Mouse (Mus musculus): ENCODE results near the gene Itpkb.

Gene Itpkb

DNA sequence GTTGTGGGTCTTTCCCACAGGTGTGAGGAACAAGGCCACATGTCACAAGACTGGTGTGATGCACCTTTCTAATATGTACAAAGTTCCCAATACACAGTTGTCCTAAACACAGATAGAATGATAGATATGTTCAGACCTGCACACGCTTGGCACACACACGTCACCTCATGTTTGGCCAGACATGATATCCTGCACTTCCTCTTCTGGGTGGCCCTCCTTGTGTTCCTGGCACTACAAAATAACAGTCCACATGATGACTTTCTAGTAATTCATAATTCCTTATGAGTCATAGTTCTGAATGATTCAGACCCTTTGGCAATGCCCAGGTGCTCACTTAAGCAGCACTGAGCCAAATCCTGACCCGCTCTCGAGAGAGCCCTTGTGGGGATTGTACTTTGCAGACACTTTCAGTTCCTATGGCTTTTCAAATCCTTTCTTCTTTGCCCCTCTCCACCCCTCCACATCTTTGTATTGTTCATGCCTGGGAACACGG is 132.7 kb downstream of the Itpkb start:
- DNase-seq (ENCODE audit: low spot score in 2 of 2) = no peak

DNA sequence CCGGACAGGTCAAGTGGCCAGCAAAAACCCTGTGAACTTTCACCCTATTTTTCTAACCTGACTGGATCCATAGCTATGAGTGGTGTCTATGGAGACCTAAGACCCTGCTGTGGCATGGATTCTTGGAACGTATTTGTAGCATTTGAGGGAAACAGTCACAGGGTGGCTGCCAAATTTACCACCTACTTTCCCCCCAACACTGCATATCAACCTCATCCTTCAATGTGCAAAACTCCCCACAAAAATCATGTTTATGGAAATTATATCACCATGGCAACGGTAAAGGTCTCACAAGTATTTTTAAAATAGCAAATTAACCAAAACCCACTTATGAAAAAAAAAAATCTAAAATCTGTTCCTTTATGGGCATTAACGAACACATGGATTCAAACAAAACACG is 134.1 kb downstream of the Itpkb start:
- DNase-seq (ENCODE audit: low spot score in 2 of 2) = no peak

DNA sequence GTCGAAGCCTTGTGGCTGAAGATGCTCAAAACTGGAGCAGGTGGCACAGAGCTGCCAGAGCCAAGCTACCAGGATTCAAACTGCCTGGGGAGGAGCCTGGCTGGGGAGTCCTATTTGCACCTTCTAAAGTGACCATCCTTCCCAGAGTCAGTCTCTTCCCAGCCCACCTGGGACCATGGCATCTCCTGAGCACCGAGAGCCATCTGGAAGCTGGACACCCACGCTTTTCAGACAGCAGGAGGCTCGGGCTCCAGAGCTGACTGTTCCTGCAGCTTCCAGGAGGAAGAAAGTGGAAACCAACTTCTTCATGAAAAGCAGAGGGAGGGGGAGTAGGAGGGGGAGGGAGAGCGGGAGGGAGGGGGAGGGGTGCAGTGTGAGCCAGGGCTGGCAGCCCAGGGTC is 135.3 kb downstream of the Itpkb start:
- DNase-seq (ENCODE audit: low spot score in 2 of 2) = no peak

DNA sequence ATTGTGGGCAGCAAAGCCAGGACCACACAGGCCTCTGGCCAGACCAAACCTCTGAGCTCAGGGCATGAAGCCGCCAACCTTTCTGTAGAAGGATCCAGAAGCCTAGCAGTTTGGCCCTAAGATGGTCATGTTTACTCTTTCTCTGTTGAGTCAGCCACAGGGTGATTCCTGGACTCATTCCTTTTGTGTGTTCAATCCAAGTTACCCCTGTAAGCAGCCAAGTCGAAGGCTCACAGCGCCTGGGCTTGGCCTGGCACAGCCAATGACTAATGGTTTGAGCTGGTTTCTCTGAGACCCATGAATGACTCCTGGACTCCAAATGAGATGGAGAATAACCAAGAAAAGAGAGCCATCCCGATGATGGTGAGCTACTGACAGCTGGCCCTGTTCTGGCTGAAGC is 137.7 kb downstream of the Itpkb start:
- no peak for DNase-seq (ENCODE audit: low spot score in 2 of 2)

DNA sequence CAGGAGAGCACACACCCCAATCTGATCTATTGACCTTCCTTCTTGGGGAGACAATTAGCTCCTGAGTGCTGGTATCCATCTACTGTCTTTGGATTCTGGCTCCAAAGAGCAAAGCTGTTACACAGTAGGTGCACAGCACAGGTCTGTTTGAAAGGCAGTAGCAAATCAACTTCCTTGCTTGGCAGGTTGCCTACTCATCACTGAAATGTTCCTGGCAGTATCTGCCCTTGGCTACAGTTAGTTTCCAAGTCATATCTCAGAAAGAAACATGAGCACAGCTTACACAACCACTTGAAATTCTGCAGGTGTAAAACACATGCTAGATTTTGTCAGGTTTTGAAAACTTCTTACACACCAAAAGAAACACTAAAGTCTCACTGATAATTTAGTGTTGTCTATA is 143.3 kb downstream of the Itpkb start:
- no peak for DNase-seq (ENCODE audit: low spot score in 2 of 2)
